Mouse (Mus musculus) lung, postnatal 0 days (tissue): ENCODE measurements at regions not wholly inside any gene's neighbourhood (a gene's known extent, or its start where the extent isn't known, plus 50 kb on each side); places are given as distances from the start of the nearest gene placed in this dataset.

Source experiments
- ATAC-seq: fragments of 200-750 bp; cut with Nextera tagmentation; 2 replicates; pipeline ENCODE4 v1.8.0; 2017; ENCODE audit warnings: moderate library complexity
- DNase-seq: peaks from one replicate; pipeline ENCODE4 v3.0.0-alpha.2; 2016; ENCODE audit warnings: low spot score
- H3K27ac ChIP-seq: fragments of 300-500 bp; sonication (generic); 2 replicates; pipeline ENCODE4 v1.5.1; 2014; ENCODE audit warnings: antibody characterized with exemption, mild to moderate bottlenecking, low read length, mixed read lengths
- H3K27me3 ChIP-seq: fragments of 300-500 bp; sonication (generic); replicated peaks from 2 replicates; pipeline ENCODE4 v1.6.1; 2014; ENCODE audit warnings: low read length, mixed read lengths; ENCODE audit not compliant: insufficient read depth
- H3K36me3 ChIP-seq: fragments of 300-500 bp; sonication (generic); 2 replicates; pipeline ENCODE4 v1.6.1; 2014; ENCODE audit warnings: low read length, mixed read lengths; ENCODE audit not compliant: insufficient read depth
- H3K4me1 ChIP-seq: fragments of 300-500 bp; sonication (generic); 2 replicates; pipeline ENCODE4 v1.6.1; 2014; ENCODE audit warnings: antibody characterized with exemption, low read depth, low read length, mixed read lengths; ENCODE audit not compliant: insufficient read depth
- H3K4me2 ChIP-seq: fragments of 300-500 bp; sonication (generic); replicated peaks from 2 replicates; pipeline ENCODE4 v1.6.1; 2014; ENCODE audit warnings: low read depth, mild to moderate bottlenecking, low read length, moderate library complexity, mixed read lengths
- H3K4me3 ChIP-seq: fragments of 300-500 bp; sonication (generic); 2 replicates; pipeline ENCODE4 v1.5.1; 2014; ENCODE audit warnings: low read depth, low read length
- H3K9ac ChIP-seq: fragments of 300-500 bp; sonication (generic); replicated peaks from 2 replicates; pipeline ENCODE4 v1.6.1; 2014; ENCODE audit warnings: low read depth, mild to moderate bottlenecking
- H3K9me3 ChIP-seq: fragments of 300-500 bp; sonication (generic); 2 replicates; pipeline ENCODE4 v1.6.1; 2016; ENCODE audit warnings: low read length, mixed read lengths
- CTCF ChIP-seq: IDR thresholded peaks from 2 replicates; pipeline ENCODE4 v1.5.1; 2016; ENCODE audit warnings: antibody characterized with exemption, mild to moderate bottlenecking
- EP300 ChIP-seq: IDR thresholded peaks from 2 replicates; pipeline ENCODE4 v1.6.1; 2016; ENCODE audit warnings: antibody characterized with exemption, mild to moderate bottlenecking, control low read depth
- WGBS: fragments of 180-500 bp; shearing (Covaris S2); extraction: QIAGEN DNeasy Blood & Tissue Kit; methylation state at CpG from one replicate; pipeline ENCODE4 v1.1.7; 2014; 5-methylcytosine and 5-hydroxymethylcytosine counted together

DNA sequence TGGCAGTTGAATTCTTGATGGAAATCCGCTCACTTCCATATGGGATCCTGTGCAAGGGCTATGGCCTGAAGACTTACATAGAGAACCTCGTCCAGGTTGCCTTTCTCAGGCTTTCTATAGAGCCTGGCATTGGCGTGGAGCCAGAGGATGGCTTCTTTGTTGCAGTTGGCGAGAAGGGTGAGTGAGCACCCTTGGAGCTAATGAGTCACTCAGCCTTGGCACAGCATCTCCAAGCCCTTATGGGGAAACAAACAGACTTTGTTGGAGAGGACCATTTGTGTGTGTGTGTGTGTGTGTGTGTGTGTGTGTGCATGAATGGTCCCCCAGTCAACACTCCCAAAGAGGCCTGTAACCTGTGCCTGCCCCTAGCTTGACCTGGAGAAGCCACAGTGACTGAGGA is 57.0 kb upstream of the Maf start:
- Histone ChIP-seq H3K9me3 (no peaks in the 10 kb centered on the region), H3K4me1 (peaks cover 12% of the 10 kb centered on the region; the same call in 1 of the 2 replicates), H3K27me3 (no peaks in the 10 kb centered on the region), H3K4me3 (no peak overlapping the region), H3K36me3 (no peaks in the 10 kb centered on the region), H3K4me2 (no peak overlapping the region), H3K27ac (no peak overlapping the region), H3K9ac (no peak overlapping the region)
- peak; percentile 27; the same call in 1 of the 2 replicates for ATAC-seq
- no peak for TF ChIP-seq CTCF
- TF ChIP-seq EP300 = no peak
- 77% methylated on average over 4 of the region's 4 CpGs for WGBS
- no peak for DNase-seq

DNA sequence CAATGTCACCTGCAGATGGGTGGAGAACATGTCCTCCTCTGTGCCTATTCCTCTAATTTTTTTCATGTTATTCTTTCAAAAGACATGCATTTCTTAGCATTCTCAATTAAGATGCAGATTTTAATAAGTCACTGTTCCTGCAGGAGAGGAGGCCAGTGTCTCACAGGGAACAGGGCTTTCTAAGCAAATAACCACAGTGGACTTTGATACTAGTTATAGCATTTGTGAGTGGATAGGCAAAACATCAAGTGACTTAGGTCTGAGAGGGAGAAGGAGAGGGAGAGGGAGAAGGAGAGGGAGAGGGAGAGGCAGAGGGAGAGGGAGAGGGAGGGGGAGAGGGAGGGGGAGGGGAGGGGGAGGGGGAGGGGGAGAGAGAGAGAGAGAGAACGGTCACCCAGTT is 50.4 kb upstream of the Maf start:
- Histone ChIP-seq H3K9ac (no peak overlapping the region), H3K4me2 (no peak overlapping the region), H3K27ac (no peak overlapping the region), H3K27me3 (no peaks in the 10 kb centered on the region), H3K36me3 (no peaks in the 10 kb centered on the region), H3K9me3 (no peaks in the 10 kb centered on the region), H3K4me3 (no peak overlapping the region), H3K4me1 (peaks cover 9% of the 10 kb centered on the region; the same call in 1 of the 2 replicates)
- no peak for DNase-seq
- WGBS = 50% methylated on average over 1 of the region's 1 CpGs
- TF ChIP-seq EP300 (no peak), CTCF (no peak)
- no peak for ATAC-seq
